Mouse (Mus musculus) mature B cell (primary cell): ENCODE results near the gene Filip1.

ENCODE experiments used
- in situ Hi-C: fragments of 300-500 bp; cut with MboI; formaldehyde crosslinking; loops from 2 replicates; pipeline ENCODE4 v1.14.3; 2019

Filip1 gene

GRCm38 (mm10) chr9:79948376-79948775 lies 64.3 kb downstream of the Filip1 start:
- in situ Hi-C loops, result no loop called here

GRCm38 (mm10) chr9:79947973-79948372 lies 64.7 kb downstream of the Filip1 start:
- in situ Hi-C loops, result no loop called here

- in situ Hi-C loops, result no loop called here
Measured at GRCm38 (mm10) chr9:79947414-79947813, 65.2 kb downstream of the Filip1 start.

GRCm38 (mm10) chr9:79944872-79945271 lies 67.8 kb downstream of the Filip1 start:
- in situ Hi-C loops, result no loop called here

- in situ Hi-C loops, result no loop called here
Measured at GRCm38 (mm10) chr9:79943986-79944385, 68.7 kb downstream of the Filip1 start.

- in situ Hi-C loops, result no loop called here
Measured at GRCm38 (mm10) chr9:79938416-79939206, 74.0 kb downstream of the Filip1 start.

GRCm38 (mm10) chr9:79937570-79937969 lies 75.1 kb downstream of the Filip1 start:
- in situ Hi-C loops, result no loop called here

- in situ Hi-C loops, result no loop called here
Measured at GRCm38 (mm10) chr9:79932578-79932977, 80.1 kb downstream of the Filip1 start.

GRCm38 (mm10) chr9:79928092-79928491 lies 84.6 kb downstream of the Filip1 start:
- in situ Hi-C loops, result no loop called here

GRCm38 (mm10) chr9:79927156-79927870 lies 85.3 kb downstream of the Filip1 start:
- in situ Hi-C loops, result no loop called here

- in situ Hi-C loops, result no loop called here
Measured at GRCm38 (mm10) chr9:79926464-79927155, 86.0 kb downstream of the Filip1 start.

GRCm38 (mm10) chr9:79925950-79926349 lies 86.7 kb downstream of the Filip1 start:
- in situ Hi-C loops, result no loop called here

- in situ Hi-C loops, result no loop called here
Measured at GRCm38 (mm10) chr9:79923262-79923661, 89.4 kb downstream of the Filip1 start.

- in situ Hi-C loops, result no loop called here
Measured at GRCm38 (mm10) chr9:79922493-79922760, 90.2 kb downstream of the Filip1 start.

- in situ Hi-C loops, result no loop called here
Measured at GRCm38 (mm10) chr9:79921701-79922492, 90.8 kb downstream of the Filip1 start.

GRCm38 (mm10) chr9:79920540-79920933 lies 92.1 kb downstream of the Filip1 start:
- in situ Hi-C loops, result no loop called here

- in situ Hi-C loops, result no loop called here
Measured at GRCm38 (mm10) chr9:79919750-79920539, 92.7 kb downstream of the Filip1 start.

- in situ Hi-C loops, result no loop called here
Measured at GRCm38 (mm10) chr9:79919303-79919721, 93.3 kb downstream of the Filip1 start.

GRCm38 (mm10) chr9:79918325-79919117 lies 94.1 kb downstream of the Filip1 start:
- in situ Hi-C loops, result no loop called here

GRCm38 (mm10) chr9:79914276-79914675 lies 98.4 kb downstream of the Filip1 start:
- in situ Hi-C loops, result no loop called here
